Mouse (Mus musculus) heart, postnatal 0 days (tissue): ENCODE data around the gene Nhlh1.

ENCODE experiments used
- CTCF ChIP-seq: IDR thresholded peaks from 2 replicates; pipeline ENCODE4 v1.5.1; 2016; ENCODE audit warnings: antibody characterized with exemption, control low read depth, low read depth
- EP300 ChIP-seq: IDR thresholded peaks from 2 replicates; pipeline ENCODE4 v1.6.1; 2016; ENCODE audit warnings: antibody characterized with exemption, low read depth

GRCm38 (mm10) chr1:172056251-172056650 lies 1.1 kb downstream of the Nhlh1 start:
- TF ChIP-seq CTCF, result no peak
- no peak for TF ChIP-seq EP300
